Mouse (Mus musculus) liver, adult (tissue): ENCODE data around the gene Smg1.

Experiments
- GATA4 ChIP-seq: IDR thresholded peaks from 2 replicates; pipeline ENCODE4 v1.6.1; 2014; ENCODE audit warnings: mild to moderate bottlenecking, low read length; ENCODE audit not compliant: insufficient replicate concordance

Smg1 gene

GRCm38 (mm10) chr7:118128925-118129429 lies 114.5 kb downstream of the Smg1 start:
- TF ChIP-seq GATA4 = peak; percentile 78; the same call in 1 of the 2 replicates

DNA sequence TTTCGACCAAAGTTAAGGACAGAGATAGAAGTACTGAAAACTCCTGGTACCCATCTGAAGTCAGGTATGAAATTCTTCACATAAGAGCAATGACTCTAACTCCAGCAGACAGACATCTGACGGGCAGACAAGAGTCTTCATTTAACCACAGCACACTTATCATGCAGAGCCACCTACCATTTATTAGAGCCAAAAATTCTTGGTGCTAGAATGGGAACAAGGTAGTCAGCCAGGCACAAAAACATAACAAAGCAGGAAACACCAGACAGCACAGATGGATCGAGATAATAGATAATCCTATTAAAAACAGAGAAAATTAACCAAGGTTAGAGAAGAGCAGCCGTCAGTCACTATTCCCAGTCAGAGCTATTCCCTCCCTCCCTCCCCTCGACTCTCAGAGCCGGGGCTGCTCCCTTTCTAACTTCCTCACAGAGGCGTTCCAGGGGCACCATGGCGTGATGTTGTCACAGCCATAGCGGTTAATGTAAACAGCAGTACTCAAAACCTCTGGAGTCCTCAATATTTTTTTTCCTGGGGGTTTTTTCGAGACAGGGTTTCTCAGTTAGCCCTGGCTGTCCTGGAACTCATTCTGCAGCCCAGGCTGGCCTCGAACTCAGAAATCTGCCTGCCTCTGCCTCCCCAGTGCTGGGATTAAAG lies 117.1 kb downstream of the Smg1 start:
- TF ChIP-seq GATA4 = no peak

- no peak for TF ChIP-seq GATA4
Measured at GRCm38 (mm10) chr7:118125736-118126135, 117.7 kb downstream of the Smg1 start.

DNA sequence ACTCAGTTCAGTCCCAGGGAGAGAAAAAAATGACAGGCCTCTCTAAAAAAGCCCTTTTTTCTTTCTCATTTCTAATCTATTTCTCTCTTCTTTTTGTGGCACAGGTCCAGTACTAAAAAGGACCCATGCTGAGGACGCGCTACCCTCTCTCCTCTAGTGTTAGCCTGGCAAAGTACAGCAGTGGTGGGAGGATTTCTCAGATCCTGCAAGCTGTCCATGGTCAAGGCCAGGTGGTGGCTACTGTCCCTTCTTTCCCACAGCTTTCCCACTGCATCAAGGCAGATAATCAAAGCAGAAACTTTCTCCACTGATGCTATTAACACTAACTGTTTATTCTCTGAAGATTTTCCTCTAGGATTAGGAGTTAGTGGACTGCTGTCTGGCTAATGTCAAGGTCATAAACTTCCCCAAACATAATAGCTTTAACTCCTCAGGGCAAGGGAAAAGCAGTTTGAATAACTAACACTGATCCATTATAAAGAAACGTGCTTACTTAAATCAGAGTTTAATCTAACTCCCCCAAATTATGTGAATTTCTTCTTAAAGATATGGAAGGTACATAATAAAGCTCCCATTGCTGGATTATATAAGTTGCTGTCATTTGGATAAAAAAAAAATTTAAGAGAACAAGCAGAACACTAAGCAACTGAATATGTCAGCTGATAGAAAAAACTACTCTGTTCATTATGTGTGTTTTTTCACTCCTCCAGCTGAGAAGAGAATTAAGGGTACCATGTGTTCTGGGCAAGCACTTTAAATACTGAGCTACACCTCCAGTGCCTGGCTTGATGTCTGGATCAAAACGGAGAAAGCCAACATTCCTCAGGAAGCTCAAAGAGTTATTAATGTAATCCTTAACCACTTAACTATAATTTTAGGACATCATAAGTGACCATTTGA lies 119.7 kb downstream of the Smg1 start:
- TF ChIP-seq GATA4 = no peak

DNA sequence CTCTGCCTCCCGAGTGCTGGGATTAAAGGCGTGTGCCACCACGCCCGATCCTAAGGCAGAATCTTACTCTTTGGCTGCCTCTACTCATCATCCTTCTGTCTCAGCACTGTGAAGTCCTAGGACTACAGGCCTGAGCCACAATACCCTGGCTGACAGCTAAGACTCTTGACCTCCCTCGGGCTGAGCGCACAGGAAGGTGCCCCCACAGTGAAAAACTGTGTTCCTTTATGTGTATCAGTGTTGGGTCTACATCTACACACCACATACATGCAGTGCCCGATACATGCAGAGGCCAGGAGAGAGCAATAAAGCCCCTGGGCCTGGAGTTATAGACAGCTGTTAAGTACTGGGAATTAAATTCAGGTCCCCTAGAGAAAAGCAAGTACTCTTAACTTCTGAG lies 121.2 kb downstream of the Smg1 start:
- no peak for TF ChIP-seq GATA4

GRCm38 (mm10) chr7:118120654-118121053 lies 122.8 kb downstream of the Smg1 start:
- no peak for TF ChIP-seq GATA4

DNA sequence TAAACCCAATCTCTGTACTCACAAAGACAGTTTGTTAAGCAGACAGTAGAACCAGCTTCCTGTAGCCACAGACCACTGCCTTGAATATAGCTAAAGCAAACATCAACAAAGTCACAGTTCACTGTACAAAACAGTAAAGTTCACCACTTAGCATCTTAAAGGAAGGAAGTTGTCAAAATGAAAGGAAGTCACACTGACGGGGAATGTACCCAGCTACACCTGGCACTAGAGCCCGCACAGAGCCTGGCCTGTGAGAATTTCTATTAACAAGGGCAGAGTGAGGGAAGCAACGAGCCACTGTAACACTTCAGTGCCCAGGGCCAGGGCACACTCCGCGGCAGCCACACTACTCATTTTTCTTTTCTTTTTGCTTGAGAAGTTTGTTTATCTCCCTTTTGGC lies 123.5 kb downstream of the Smg1 start:
- no peak for TF ChIP-seq GATA4

DNA sequence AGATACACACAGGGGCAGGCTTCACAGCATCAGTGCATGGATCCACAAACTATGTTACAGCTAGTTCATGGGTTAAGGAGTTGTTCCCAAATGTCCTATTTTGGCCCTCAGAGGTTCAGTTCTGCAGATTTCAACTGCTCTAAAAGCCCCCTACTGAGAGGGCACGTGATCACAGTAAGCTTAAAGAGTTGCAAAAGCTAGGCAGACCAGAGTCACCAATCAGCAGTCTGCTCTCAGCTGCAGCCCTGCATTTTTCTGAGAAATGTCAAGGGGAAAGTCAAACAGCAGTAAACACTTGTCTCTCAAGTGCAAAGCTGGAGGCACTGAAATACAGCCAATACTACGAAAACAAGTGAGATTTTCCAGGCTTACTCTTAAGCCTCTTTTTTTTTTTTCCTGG lies 124.3 kb downstream of the Smg1 start:
- no peak for TF ChIP-seq GATA4

DNA sequence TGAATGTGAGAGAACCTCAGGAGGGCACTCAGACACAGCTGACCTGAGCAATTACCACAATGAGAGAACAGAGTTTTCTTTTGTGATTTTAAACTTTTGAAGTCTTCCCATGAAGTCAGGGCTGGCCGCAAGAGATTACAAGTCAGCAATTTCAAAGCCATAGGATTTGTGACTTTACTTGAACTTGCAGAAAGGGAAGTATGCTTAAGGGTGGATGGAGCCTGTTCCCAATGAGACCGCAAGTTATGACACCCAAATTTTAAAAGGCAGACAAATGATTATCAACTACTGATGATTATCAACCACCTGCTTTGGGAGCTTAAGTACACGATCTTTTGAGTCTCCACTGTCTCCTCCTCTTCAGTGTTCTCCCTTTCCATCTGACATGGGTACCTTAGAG lies 125.0 kb downstream of the Smg1 start:
- TF ChIP-seq GATA4 = no peak

DNA sequence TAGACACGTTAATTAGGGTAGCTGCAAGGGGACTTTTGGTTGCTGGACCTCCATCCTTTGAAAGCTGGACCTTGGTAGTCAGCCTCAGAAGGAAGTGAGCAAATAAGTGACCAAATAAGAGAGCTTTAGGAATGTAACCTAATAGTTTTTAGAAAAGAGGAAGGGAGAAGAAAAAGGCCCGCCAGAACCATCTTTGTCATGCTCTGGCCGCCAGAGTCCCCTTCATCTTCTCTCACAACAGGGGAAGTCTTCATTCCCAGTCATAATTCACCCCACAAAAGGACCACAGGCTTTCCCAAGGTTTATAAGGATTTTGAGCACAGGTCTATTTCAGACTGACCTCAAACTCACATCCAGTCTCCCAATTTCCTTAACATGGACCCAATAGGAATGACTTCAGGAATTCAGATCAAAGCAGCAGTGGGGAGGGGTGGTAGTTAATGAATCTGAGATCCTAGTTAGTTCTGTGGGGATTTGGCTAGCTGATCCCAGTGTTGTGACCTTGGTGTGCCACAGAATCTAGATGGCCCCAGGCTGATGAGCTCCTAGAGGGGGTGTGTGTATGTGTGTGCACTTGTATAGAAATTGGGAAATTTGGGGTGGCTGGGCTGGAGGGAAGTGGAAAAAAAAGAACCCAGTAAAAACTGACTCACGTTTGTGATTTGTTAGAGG lies 125.8 kb downstream of the Smg1 start:
- TF ChIP-seq GATA4 = no peak

- no peak for TF ChIP-seq GATA4
Measured at GRCm38 (mm10) chr7:118116787-118117538, 126.5 kb downstream of the Smg1 start.

- no peak for TF ChIP-seq GATA4
Measured at GRCm38 (mm10) chr7:118115877-118116568, 127.4 kb downstream of the Smg1 start, which contains the start of gene Rps15a. Gene Rps15a (minus strand): TSS chr7:118116188.

GRCm38 (mm10) chr7:118115533-118115876 lies 128.0 kb downstream of the Smg1 start:
- no peak for TF ChIP-seq GATA4

- no peak for TF ChIP-seq GATA4
Measured at GRCm38 (mm10) chr7:118113541-118114297, 129.8 kb downstream of the Smg1 start.
